Mouse (Mus musculus): ENCODE measurements around the gene Hoxa7. TPM values are rescaled to one million over a fixed set of nuclear protein-coding genes. Genes with fewer than 3 reads are reported as not detected.
A peak's percentile ranks its signal among the peaks of the same experiment; 100 is the strongest.

The Hoxa7 gene
- total and polyA plus RNA-seq, 3 experiments, result 0.25 to 0.50 (median 0.31) TPM

- 12% methylated on average over 7 of the region's 7 CpGs for WGBS
These were observed 29.7 kb upstream of the Hoxa7 start for GRCm38 (mm10) chr6:52251177-52251879.

GRCm38 (mm10) chr6:52249826-52250225 lies 28.2 kb upstream of the Hoxa7 start:
- no peak for TF ChIP-seq CTCF (IDR thresholded peaks at IDR 0.05)
- no peak for TF ChIP-seq EP300 (IDR thresholded peaks at IDR 0.05; ENCODE audit: insufficient read depth, low read depth, low read length)
- no peak for TF ChIP-seq POLR2A (IDR thresholded peaks at IDR 0.05; ENCODE audit: insufficient read depth, low read depth, low read length)
- no peak overlapping the region for H3K9ac ChIP-seq (ENCODE audit: low read depth, low read length)
- no peak overlapping the region for H3K27ac ChIP-seq
- no peak overlapping the region for H3K4me3 ChIP-seq
- no peaks in the 10 kb centered on the region for H3K4me1 ChIP-seq (ENCODE audit: control insufficient read depth, insufficient read depth, low read length)
- no peaks in the 10 kb centered on the region for H3K79me2 ChIP-seq (replicated peaks; ENCODE audit: control insufficient read depth, insufficient read depth, low read length)
- peaks cover 48% of the 10 kb centered on the region for H3K27me3 ChIP-seq (ENCODE audit: control insufficient read depth, insufficient read depth, low read length)
- intact Hi-C loops (cut with DNase I), result loop anchor here (5.0 kb wide), 1 partner anchor 33 kb away; no protein-coding TSS in a partner anchor
- no peaks in the 10 kb centered on the region for H3K36me3 ChIP-seq (ENCODE audit: control insufficient read depth, insufficient read depth, low read length)
- 5% methylated on average over 4 of the region's 4 CpGs for WGBS
- DNase-seq, result peak in 1 of 2 experiments; percentile 13

More at GRCm38 (mm10) chr6:52251177-52251879, 29.7 kb upstream of the Hoxa7 start:
- no peaks in the 10 kb centered on the region for H3K4me1 ChIP-seq (ENCODE audit: control insufficient read depth, insufficient read depth, low read length)
- H3K27me3 ChIP-seq (ENCODE audit: control insufficient read depth, insufficient read depth, low read length), result peaks cover 38% of the 10 kb centered on the region
- DNase-seq, result peak in 1 of 2 experiments; percentile 13
- H3K27ac ChIP-seq, result no peak overlapping the region
- intact Hi-C loops (cut with DNase I), result loop anchor here (5.0 kb wide), 1 partner anchor 34 kb away; no protein-coding TSS in a partner anchor
- H3K9ac ChIP-seq (ENCODE audit: low read depth, low read length), result no peak overlapping the region
- H3K36me3 ChIP-seq (ENCODE audit: control insufficient read depth, insufficient read depth, low read length), result no peaks in the 10 kb centered on the region
- no peak for TF ChIP-seq POLR2A (IDR thresholded peaks at IDR 0.05; ENCODE audit: insufficient read depth, low read depth, low read length)
- no peak for TF ChIP-seq CTCF (IDR thresholded peaks at IDR 0.05)
- no peak for TF ChIP-seq EP300 (IDR thresholded peaks at IDR 0.05; ENCODE audit: insufficient read depth, low read depth, low read length)
- H3K79me2 ChIP-seq (replicated peaks; ENCODE audit: control insufficient read depth, insufficient read depth, low read length), result no peaks in the 10 kb centered on the region
- H3K4me3 ChIP-seq, result no peak overlapping the region

- Histone ChIP-seq H3K27me3 (ENCODE audit: control insufficient read depth, insufficient read depth, low read length) (peaks cover 49% of the 10 kb centered on the region), H3K4me3 (no peak overlapping the region), H3K36me3 (ENCODE audit: control insufficient read depth, insufficient read depth, low read length) (no peaks in the 10 kb centered on the region), H3K79me2 (replicated peaks; ENCODE audit: control insufficient read depth, insufficient read depth, low read length) (no peaks in the 10 kb centered on the region), H3K9ac (ENCODE audit: low read depth, low read length) (no peak overlapping the region), H3K4me1 (ENCODE audit: control insufficient read depth, insufficient read depth, low read length) (no peaks in the 10 kb centered on the region), H3K27ac (no peak overlapping the region)
- TF ChIP-seq EP300 (IDR thresholded peaks at IDR 0.05; ENCODE audit: insufficient read depth, low read depth, low read length) (no peak), POLR2A (IDR thresholded peaks at IDR 0.05; ENCODE audit: insufficient read depth, low read depth, low read length) (no peak), CTCF (IDR thresholded peaks at IDR 0.05) (no peak)
- intact Hi-C loops (cut with DNase I), result no loop called here
- DNase-seq, result no peak
- WGBS, result 4% methylated on average over 16 of the region's 16 CpGs
These were observed 27.7 kb upstream of the Hoxa7 start for GRCm38 (mm10) chr6:52249415-52249738.

GRCm38 (mm10) chr6:52248638-52249414 lies 27.2 kb upstream of the Hoxa7 start:
- peak in 1 of 2 experiments; percentile 27 for DNase-seq
- WGBS, result 5% methylated on average over 27 of the region's 27 CpGs
- no peaks in the 10 kb centered on the region for H3K79me2 ChIP-seq (replicated peaks; ENCODE audit: control insufficient read depth, insufficient read depth, low read length)
- intact Hi-C loops (cut with DNase I), result no loop called here
- H3K4me1 ChIP-seq (ENCODE audit: control insufficient read depth, insufficient read depth, low read length), result no peaks in the 10 kb centered on the region
- TF ChIP-seq POLR2A (IDR thresholded peaks at IDR 0.05; ENCODE audit: insufficient read depth, low read depth, low read length), result no peak
- no peak for TF ChIP-seq EP300 (IDR thresholded peaks at IDR 0.05; ENCODE audit: insufficient read depth, low read depth, low read length)
- no peak for TF ChIP-seq CTCF (IDR thresholded peaks at IDR 0.05)
- H3K9ac ChIP-seq (ENCODE audit: low read depth, low read length), result no peak overlapping the region
- no peak overlapping the region for H3K27ac ChIP-seq
- H3K4me3 ChIP-seq, result no peak overlapping the region
- no peaks in the 10 kb centered on the region for H3K36me3 ChIP-seq (ENCODE audit: control insufficient read depth, insufficient read depth, low read length)
- H3K27me3 ChIP-seq (ENCODE audit: control insufficient read depth, insufficient read depth, low read length), result peaks cover 48% of the 10 kb centered on the region

GRCm38 (mm10) chr6:52247766-52248637 lies 26.3 kb upstream of the Hoxa7 start:
- Histone ChIP-seq H3K27ac (no peak overlapping the region), H3K9ac (ENCODE audit: low read depth, low read length) (no peak overlapping the region), H3K27me3 (ENCODE audit: control insufficient read depth, insufficient read depth, low read length) (peaks cover 49% of the 10 kb centered on the region), H3K4me3 (no peak overlapping the region), H3K4me1 (ENCODE audit: control insufficient read depth, insufficient read depth, low read length) (no peaks in the 10 kb centered on the region), H3K79me2 (replicated peaks; ENCODE audit: control insufficient read depth, insufficient read depth, low read length) (no peaks in the 10 kb centered on the region), H3K36me3 (ENCODE audit: control insufficient read depth, insufficient read depth, low read length) (no peaks in the 10 kb centered on the region)
- intact Hi-C loops (cut with DNase I), result no loop called here
- 5% methylated on average over 23 of the region's 23 CpGs for WGBS
- DNase-seq, result peak in 1 of 2 experiments; percentile 22
- TF ChIP-seq POLR2A (IDR thresholded peaks at IDR 0.05; ENCODE audit: insufficient read depth, low read depth, low read length) (no peak), EP300 (IDR thresholded peaks at IDR 0.05; ENCODE audit: insufficient read depth, low read depth, low read length) (no peak), CTCF (IDR thresholded peaks at IDR 0.05) (no peak)
